Mouse (Mus musculus) olfactory bulb, adult 2 months (tissue): ENCODE results near the gene Matn3. TPM values are rescaled to one million over a fixed set of nuclear protein-coding genes. Genes with fewer than 3 reads are reported as not detected.

Source experiments
- H3K27ac ChIP-seq: fragments of 200-500 bp; 2 replicates; pipeline ENCODE4 v1.5.1; 2012; ENCODE audit warnings: low read depth, low read length; ENCODE audit not compliant: insufficient read depth
- H3K4me1 ChIP-seq: fragments of 200-500 bp; 2 replicates; pipeline ENCODE4 v1.6.1; 2012; ENCODE audit warnings: low read length; ENCODE audit not compliant: control insufficient read depth, insufficient read depth
- H3K4me3 ChIP-seq: fragments of 200-500 bp; 2 replicates; pipeline ENCODE4 v1.5.1; 2012; ENCODE audit warnings: mild to moderate bottlenecking, low read depth, low read length, moderate library complexity; ENCODE audit not compliant: insufficient read depth
- CTCF ChIP-seq: fragments of 200-500 bp; IDR thresholded peaks from 2 replicates; pipeline ENCODE4 v1.5.1; 2012; ENCODE audit warnings: low read depth, mild to moderate bottlenecking, low read length, moderate library complexity; ENCODE audit not compliant: insufficient read depth
- POLR2A ChIP-seq: fragments of 200-500 bp; IDR thresholded peaks from 2 replicates; pipeline ENCODE4 v1.6.1; 2012; ENCODE audit warnings: mild to moderate bottlenecking, low read depth, low read length, moderate library complexity; ENCODE audit not compliant: insufficient read depth
- WGBS: fragments of 180-500 bp; shearing (Covaris S2); methylation state at CpG from one replicate; pipeline ENCODE4 v1.1.7; 2018; 5-methylcytosine and 5-hydroxymethylcytosine counted together
- polyA plus RNA-seq: library from polyadenylated mRNA; stranded (reverse); fragments of >200 nt; gene quantifications from 2 replicates; pipeline ENCODE4 v1.2.4, GENCODE M21; 2012; ENCODE audit warnings: low replicate concordance; ENCODE audit not compliant: missing spikeins, insufficient read depth, insufficient read length

The Matn3 gene
- polyA plus RNA-seq: not detected in 2 replicates

DNA sequence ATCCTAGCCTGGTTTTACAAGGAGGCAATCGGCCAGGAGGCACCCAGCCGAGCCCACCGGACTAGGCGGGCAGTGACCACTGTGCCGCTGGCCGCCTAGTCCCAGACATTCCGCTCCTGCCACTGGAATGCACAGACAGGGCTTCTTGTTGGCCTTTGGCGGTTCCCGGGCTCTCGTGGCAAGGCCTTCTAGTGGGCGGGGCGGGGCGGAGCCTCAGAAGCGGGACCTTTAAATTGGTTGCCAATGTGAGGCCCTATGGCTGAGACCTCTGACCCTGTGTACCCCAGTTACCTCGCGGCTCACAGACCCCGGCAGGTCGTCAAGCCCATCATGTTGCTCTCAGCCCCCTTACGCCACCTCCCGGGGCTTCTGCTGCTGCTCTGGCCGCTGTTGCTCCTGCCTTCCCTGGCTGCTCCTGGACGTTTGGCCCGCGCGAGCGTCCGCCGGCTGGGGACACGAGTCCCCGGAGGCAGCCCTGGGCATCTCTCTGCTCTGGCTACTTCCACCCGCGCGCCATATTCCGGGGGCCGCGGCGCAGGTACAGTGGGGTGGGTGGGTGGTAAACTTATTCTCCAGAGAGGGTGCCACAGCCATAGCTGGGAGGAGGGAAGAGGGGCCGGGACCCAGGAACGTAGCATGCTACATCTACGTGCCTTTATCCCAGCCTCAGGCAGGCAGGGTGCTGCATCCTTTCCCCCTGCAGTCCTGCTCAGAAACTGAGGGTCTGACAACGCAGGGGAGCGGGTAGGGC, at the start of gene Matn3:
TSS of gene Matn3 (plus strand) at position 216 of the 751 bp plus-strand sequence.
- H3K4me1 ChIP-seq: peaks cover 9% of the 10 kb centered on the region
- H3K4me3 ChIP-seq: peak within 1 kb of the TSS; percentile 31
- H3K27ac ChIP-seq: no peak within 1 kb of the TSS
- TF ChIP-seq POLR2A (no peak), CTCF (no peak)
- WGBS: 4% methylated on average over 42 of the region's 42 CpGs

DNA sequence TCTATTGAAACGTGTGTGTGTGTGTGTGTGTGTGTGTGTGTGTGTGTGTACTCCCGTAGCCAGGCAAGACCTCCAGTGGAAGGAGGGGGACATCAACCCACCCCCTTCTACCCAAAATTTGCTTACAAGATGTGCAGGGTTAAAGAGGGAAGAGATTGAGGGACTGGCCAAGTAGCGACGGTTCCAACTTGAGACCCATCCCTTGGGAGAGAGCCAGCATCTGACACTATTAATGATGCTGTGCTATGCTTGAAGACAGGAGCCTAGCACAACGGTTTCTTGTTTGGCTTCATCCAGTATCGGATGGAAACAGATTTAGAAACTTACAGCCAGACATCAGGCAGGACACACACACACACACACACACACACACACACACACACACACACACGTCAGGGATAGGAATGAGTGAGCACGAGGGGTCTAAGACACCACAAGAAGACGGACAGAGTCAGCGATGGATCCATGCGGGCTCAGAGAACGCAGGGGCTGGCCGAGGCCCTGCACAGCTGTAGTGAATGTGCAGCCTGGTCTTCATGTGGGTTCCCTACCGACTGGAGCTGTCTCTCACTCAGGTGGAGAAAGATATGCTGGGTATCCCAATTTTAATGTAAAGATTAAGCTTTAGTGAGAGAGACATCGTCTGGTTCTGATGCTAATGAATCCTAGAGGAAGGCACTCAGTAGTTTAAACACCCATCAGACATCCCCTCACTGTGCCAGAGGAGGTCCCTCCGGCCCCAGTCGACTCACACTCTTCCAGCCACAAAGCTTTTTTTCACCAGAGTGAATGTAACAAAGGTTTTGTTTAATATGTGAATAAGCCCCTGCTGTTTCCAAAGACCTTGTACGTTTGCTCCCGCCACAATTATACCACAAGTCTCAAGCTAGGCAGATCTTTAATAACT, 48.6 kb upstream of the Matn3 start:
- no peak for TF ChIP-seq CTCF
- TF ChIP-seq POLR2A: no peak
- WGBS: 21% methylated on average over 19 of the region's 19 CpGs
- H3K4me3 ChIP-seq: no peak overlapping the region
- peaks cover 15% of the 10 kb centered on the region for H3K4me1 ChIP-seq
- H3K27ac ChIP-seq: no peak overlapping the region

DNA sequence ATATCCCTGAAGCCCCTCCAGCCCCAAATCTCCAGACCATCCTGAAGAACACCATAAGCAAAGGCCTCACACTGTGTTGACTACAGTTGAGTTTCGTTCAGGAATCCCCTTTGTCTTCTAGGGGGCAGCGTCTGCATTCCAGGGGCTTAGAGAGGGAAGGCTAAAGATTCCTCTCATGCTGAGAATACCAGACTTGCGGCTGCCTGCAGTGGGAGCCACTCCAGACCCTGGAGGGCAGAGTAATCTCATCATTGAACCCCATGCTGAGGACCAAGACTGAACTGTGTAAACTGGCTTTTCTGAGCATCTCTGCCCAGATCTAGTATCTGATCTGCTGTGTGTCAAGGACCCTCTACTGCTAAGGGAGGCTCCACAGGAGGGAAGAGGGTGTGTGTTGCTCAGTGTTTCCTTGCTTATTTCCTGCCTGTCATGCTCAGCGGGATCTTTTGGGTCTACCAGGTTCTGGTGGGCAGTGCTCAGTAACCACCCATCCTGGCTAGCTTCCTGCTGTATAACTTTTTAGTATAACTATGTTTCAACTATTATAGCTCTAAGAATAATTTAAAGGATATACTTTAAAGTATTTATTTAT, 47.5 kb upstream of the Matn3 start:
- TF ChIP-seq CTCF (no peak), POLR2A (no peak)
- H3K4me3 ChIP-seq: no peak overlapping the region
- H3K27ac ChIP-seq: no peak overlapping the region
- peaks cover 15% of the 10 kb centered on the region for H3K4me1 ChIP-seq
- 51% methylated on average over 4 of the region's 4 CpGs for WGBS

DNA sequence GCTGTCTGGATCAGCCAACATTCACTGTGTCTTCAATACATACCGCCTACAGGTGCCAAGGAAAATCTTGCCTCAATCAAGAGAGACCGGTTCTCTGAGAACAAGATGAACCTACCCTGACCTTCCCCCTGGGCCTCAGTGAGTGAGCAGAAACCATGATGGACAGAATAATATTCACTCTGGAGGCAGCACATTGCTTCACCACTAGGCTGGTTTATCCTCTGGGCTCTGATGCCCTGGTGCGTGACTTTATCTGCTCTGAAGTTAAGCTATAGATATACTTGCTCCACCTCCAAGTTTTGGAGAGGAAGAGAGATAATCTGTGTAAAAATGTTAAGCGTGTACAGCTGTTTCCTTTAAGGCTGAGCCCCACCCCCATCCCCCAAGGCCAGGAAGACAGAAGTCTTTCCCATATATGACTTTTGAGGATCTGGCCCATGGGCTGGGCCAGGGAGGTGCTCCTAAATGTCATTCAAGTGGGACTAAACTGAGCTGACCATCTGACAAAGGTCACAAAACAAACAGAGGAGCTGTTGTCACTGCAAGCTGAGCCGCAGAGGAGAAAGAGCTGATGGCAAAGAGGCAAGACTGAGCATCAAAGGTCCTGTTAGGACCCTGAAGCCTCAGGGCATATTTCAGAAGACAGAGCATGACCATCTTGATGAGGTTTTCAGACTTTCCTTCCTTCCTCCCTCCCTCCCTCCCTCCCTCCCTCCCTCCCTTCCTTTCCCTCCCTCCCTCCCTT, 46.6 kb upstream of the Matn3 start:
- H3K4me3 ChIP-seq: no peak overlapping the region
- H3K27ac ChIP-seq: no peak overlapping the region
- TF ChIP-seq CTCF (no peak), POLR2A (no peak)
- 69% methylated on average over 5 of the region's 5 CpGs for WGBS
- H3K4me1 ChIP-seq: peaks cover 15% of the 10 kb centered on the region

DNA sequence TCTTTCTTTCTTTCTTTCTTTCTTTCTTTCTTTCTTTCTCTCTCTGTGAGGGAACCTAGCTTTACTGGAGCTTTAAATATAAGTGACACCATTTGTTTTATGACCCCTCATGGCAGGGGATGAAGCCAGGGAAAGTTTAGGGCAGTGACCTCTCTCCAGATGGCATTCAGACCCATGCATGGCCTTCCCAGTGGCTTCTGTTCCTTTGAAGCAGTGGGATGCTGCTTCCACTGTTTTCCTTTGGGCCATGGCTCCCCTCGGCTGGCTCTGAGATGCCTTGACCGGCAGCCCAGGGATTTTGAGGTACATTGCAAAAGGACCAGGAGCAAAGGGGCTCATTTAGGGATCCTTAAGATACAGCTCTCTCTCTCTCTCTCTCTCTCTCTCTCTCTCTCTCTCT, 45.8 kb upstream of the Matn3 start:
- H3K4me3 ChIP-seq: no peak overlapping the region
- TF ChIP-seq CTCF (no peak), POLR2A (no peak)
- WGBS: 81% methylated on average over 2 of the region's 2 CpGs
- H3K4me1 ChIP-seq: peaks cover 15% of the 10 kb centered on the region
- no peak overlapping the region for H3K27ac ChIP-seq

DNA sequence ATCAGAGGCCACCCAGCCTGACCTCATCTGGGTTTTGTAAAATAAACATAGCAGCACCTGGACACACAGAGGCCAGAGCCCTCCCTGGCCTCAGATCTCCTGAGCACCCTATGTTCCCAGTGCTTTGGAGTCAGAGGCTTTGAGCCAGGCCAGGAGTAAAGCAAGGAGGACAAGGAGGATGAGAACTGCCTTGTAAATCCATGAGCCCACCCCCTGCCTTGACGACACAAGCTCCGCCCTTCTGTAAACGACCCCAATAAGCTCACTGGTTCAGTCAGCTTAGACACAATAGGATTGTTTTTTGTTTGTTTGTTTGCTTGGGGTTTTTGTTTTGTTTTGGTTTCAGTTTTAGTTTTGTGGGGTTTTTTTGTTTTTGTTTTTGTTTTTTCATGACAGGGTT, 45.2 kb upstream of the Matn3 start:
- Histone ChIP-seq H3K4me1 (peaks cover 15% of the 10 kb centered on the region), H3K27ac (no peak overlapping the region), H3K4me3 (no peak overlapping the region)
- no peak for TF ChIP-seq CTCF
- no peak for TF ChIP-seq POLR2A
- 39% methylated on average over 3 of the region's 3 CpGs for WGBS

DNA sequence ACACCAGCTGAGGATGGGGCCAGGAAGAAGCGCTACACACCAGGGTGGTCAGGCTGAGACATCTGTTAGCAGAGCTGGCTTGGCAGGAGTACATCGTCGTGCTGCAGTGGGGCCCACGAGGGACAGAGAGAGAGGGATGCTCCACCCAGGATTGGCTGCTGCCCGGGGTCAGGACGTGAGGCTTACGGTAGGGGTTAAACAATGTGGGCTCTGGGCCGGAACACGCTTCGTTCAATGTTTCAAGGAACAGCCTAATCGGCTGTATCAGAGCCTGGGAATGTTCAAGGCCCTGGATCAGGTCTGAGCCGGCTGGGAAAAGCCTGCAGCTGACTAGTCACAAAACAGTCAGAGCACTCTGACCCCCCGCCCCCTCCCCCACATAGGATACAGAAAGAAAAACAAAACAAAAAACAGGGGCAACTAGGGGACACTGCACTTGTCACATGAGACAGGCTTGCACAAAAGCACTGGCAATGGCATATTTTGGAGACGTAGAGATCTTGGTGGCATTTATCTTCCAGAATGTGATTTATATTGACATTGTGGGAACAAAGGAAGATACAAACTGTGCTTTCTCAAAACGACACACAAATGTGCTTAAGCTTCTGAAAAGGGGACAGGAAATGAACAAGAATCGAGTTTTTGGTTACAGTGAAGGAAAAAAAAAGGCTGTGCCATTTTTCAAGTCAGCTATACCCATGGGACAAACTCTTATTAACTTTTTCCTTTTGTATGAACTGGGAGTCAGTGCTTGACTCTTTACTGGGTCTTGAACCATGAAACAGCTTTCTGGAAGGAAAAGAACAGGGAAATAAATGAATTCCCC, 34.7 kb upstream of the Matn3 start:
- no peak overlapping the region for H3K4me3 ChIP-seq
- TF ChIP-seq POLR2A (no peak), CTCF (no peak)
- WGBS: 44% methylated on average over 16 of the region's 16 CpGs
- no peak overlapping the region for H3K27ac ChIP-seq
- peaks cover 5% of the 10 kb centered on the region for H3K4me1 ChIP-seq

DNA sequence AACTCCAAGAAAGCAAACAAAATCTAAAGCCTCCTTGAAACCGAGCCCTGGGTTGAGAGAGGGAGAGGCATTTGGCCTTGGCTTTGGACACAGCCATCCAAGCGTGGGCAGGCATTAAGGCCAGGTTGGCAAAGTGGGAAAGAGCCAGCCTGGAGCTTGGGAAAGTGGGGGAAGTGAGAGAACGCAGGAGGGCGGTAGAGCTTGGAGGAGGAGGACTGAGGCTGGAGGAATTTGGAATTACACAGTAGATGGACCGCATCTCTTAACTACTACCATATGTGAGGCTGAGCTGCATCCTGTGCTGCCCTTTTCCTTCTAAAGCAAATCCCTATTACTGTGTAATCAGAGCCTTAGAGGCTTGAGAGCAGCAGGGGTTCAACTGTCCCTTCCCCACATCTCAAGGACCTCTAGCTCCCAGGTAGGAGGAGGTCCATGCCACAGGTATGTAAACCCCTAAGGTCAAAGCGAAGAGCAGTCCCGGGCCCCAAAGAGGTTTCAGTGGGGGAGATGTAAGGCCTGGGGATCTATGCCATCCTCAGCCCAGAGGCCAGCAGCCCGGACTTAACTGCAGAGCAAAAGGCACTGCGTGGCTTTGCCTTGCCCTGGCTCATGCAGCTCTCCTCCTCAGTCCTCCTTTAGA, 33.9 kb upstream of the Matn3 start:
- Histone ChIP-seq H3K4me3 (no peak overlapping the region), H3K27ac (no peak overlapping the region), H3K4me1 (peaks cover 5% of the 10 kb centered on the region)
- WGBS: 84% methylated on average over 9 of the region's 9 CpGs
- TF ChIP-seq POLR2A (no peak), CTCF (no peak)
